In genomic region chr3:104791017-104791416, GRCm38 (mm10) we compare ENCODE assay signal across 8 mouse cellular contexts. TPM values are rescaled to one million over a fixed set of nuclear protein-coding genes. Genes with fewer than 3 reads are reported as not detected.
DNase-seq lines count a peak whose midpoint lies in the region; ATAC-seq and TF ChIP-seq lines count a peak whose summit lies in the region.

No protein-coding gene starts in this region.

- peaks cover 44% of the 10 kb centered on the region for H3K36me3 ChIP-seq in lung, embryonic 14.5 days (ENCODE audit: insufficient read depth)
- H3K36me3 ChIP-seq in forebrain, embryonic 14.5 days (ENCODE audit: control insufficient read depth, insufficient read depth, low read length): peaks cover 9% of the 10 kb centered on the region; the same call in 1 of the 2 replicates
- H3K36me3 ChIP-seq in limb, embryonic 11.5 days (ENCODE audit: control insufficient read depth, insufficient read depth, low read length): peaks cover 9% of the 10 kb centered on the region; the same call in 1 of the 2 replicates

- TF ChIP-seq POLR2A in lung, adult 2 months (IDR thresholded peaks at IDR 0.05; ENCODE audit: borderline replicate concordance, extremely low read depth, low read depth, low read length): no peak
- TF ChIP-seq POLR2A in olfactory bulb, adult 2 months (IDR thresholded peaks at IDR 0.05; ENCODE audit: insufficient read depth, low read depth, low read length): no peak

- peaks cover 37% of the 10 kb centered on the region for H3K4me1 ChIP-seq in lung, embryonic 14.5 days (ENCODE audit: insufficient read depth)
- H3K4me1 ChIP-seq in lung, adult 2 months (ENCODE audit: control insufficient read depth, insufficient read depth, low read length): peaks cover 18% of the 10 kb centered on the region
- H3K4me1 ChIP-seq in forebrain, embryonic 14.5 days (ENCODE audit: control insufficient read depth, insufficient read depth, low read length): peaks cover 22% of the 10 kb centered on the region; the same call in 1 of the 2 replicates
- peaks cover 46% of the 10 kb centered on the region for H3K4me1 ChIP-seq in limb, embryonic 11.5 days (ENCODE audit: control insufficient read depth, insufficient read depth, low read length)
- H3K4me1 ChIP-seq in olfactory bulb, adult 2 months (ENCODE audit: control insufficient read depth, insufficient read depth, low read length): peaks cover 41% of the 10 kb centered on the region

- peak overlapping the region; percentile 80 for H3K4me2 ChIP-seq in lung, embryonic 14.5 days
- H3K4me2 ChIP-seq in forebrain, embryonic 14.5 days (ENCODE audit: low read length): peak overlapping the region; percentile 96
- H3K4me2 ChIP-seq in limb, embryonic 11.5 days (ENCODE audit: low read depth, severe bottlenecking): peak overlapping the region; percentile 92

- DNase-seq in lung, embryonic 14.5 days: no peak
- DNase-seq in lung, adult 2 months: no peak
- no peak for DNase-seq in forebrain, embryonic 14.5 days (ENCODE audit: low spot score)
- DNase-seq in limb, embryonic 11.5 days (ENCODE audit: low spot score): no peak
- no peak for DNase-seq in adipocyte (ENCODE audit: low spot score)
- no peak for DNase-seq in adrenal gland, adult 2 months
- no peak for DNase-seq in layer of hippocampus, adult 9-10 months (ENCODE audit: low spot score)

- peak overlapping the region; percentile 88 for H3K27ac ChIP-seq in lung, embryonic 14.5 days (ENCODE audit: low read depth)
- no peak overlapping the region for H3K27ac ChIP-seq in forebrain, embryonic 14.5 days (ENCODE audit: low read depth, low read length)
- peak overlapping the region; percentile 90 for H3K27ac ChIP-seq in limb, embryonic 11.5 days (replicated peaks; ENCODE audit: low read depth, low read length)
- H3K27ac ChIP-seq in olfactory bulb, adult 2 months (ENCODE audit: insufficient read depth, low read depth, low read length): no peak overlapping the region

- peak overlapping the region; percentile 64 for H3K4me3 ChIP-seq in lung, embryonic 14.5 days (ENCODE audit: low read depth, low read length)
- H3K4me3 ChIP-seq in lung, adult 2 months (replicated peaks; ENCODE audit: extremely low read depth, low read depth, low read length): no peak overlapping the region
- H3K4me3 ChIP-seq in forebrain, embryonic 14.5 days (ENCODE audit: low read depth, low read length): no peak overlapping the region
- peak overlapping the region; percentile 70 for H3K4me3 ChIP-seq in limb, embryonic 11.5 days (ENCODE audit: low read depth, low read length)
- peak overlapping the region; percentile 2; the same call in 1 of the 2 replicates for H3K4me3 ChIP-seq in olfactory bulb, adult 2 months (ENCODE audit: insufficient read depth, low read depth, low read length)

- ATAC-seq in lung, embryonic 14.5 days (ENCODE audit: insufficient read depth): no peak
- no peak for ATAC-seq in forebrain, embryonic 14.5 days
- no peak for ATAC-seq in limb, embryonic 11.5 days (ENCODE audit: insufficient number of reproducible peaks, low FRiP score, low TSS enrichment, low read depth)

- peak overlapping the region; percentile 79 for H3K9ac ChIP-seq in lung, embryonic 14.5 days
- no peak overlapping the region; the same call in 1 of the 2 replicates for H3K9ac ChIP-seq in forebrain, embryonic 14.5 days (ENCODE audit: low read length)
- peak overlapping the region; percentile 80 for H3K9ac ChIP-seq in limb, embryonic 11.5 days (ENCODE audit: low read length)

- no peak for TF ChIP-seq CTCF in lung, embryonic 14.5 days (IDR thresholded peaks at IDR 0.05; ENCODE audit: low read depth)
- TF ChIP-seq CTCF in lung, adult 2 months (IDR thresholded peaks at IDR 0.05; ENCODE audit: insufficient read depth, low read length): no peak
- no peak for TF ChIP-seq CTCF in olfactory bulb, adult 2 months (IDR thresholded peaks at IDR 0.05; ENCODE audit: insufficient read depth, low read depth, low read length)

- 17% methylated on average over 4 of the region's 4 CpGs for WGBS in lung, embryonic 14.5 days
- WGBS in lung, adult 2 months: 27% methylated on average over 4 of the region's 4 CpGs
- 23% methylated on average over 4 of the region's 4 CpGs for WGBS in forebrain, embryonic 14.5 days
- WGBS in limb, embryonic 11.5 days: 23% methylated on average over 4 of the region's 4 CpGs
- 42% methylated on average over 4 of the region's 4 CpGs for WGBS in olfactory bulb, adult 2 months

- no peaks in the 10 kb centered on the region for H3K27me3 ChIP-seq in lung, embryonic 14.5 days (ENCODE audit: insufficient read depth, low read length)
- no peaks in the 10 kb centered on the region for H3K27me3 ChIP-seq in forebrain, embryonic 14.5 days (replicated peaks; ENCODE audit: control insufficient read depth, insufficient read depth, low read length)
- H3K27me3 ChIP-seq in limb, embryonic 11.5 days (ENCODE audit: control insufficient read depth, insufficient read depth, low read length): no peaks in the 10 kb centered on the region

- no peaks in the 10 kb centered on the region for H3K9me3 ChIP-seq in lung, embryonic 14.5 days (ENCODE audit: low read depth, low read length)
- H3K9me3 ChIP-seq in forebrain, embryonic 14.5 days (replicated peaks; ENCODE audit: control insufficient read depth, low read length): no peaks in the 10 kb centered on the region
- no peaks in the 10 kb centered on the region for H3K9me3 ChIP-seq in limb, embryonic 11.5 days (ENCODE audit: control insufficient read depth, low read length)

RNA-seq across cellular contexts. Expression of gene Rhoc, which starts 2.8 kb away (rescaled TPM):
- polyA plus RNA-seq in lung, embryonic 14.5 days (2014; fragmentation: Nextera tagmentation; extraction: Ambion mirVana): 142 and 145 TPM in 2 replicates
- polyA plus RNA-seq in lung, adult 2 months (2012; rRNA removed): 107 and 140 TPM in 2 replicates
- 53.3 and 62.4 TPM in 2 replicates for polyA plus RNA-seq in forebrain, embryonic 14.5 days (2014; fragmentation: Nextera tagmentation; extraction: Ambion mirVana)
- 146 and 160 TPM in 2 replicates for polyA plus RNA-seq in limb, embryonic 11.5 days (2014; fragmentation: Nextera tagmentation; extraction: Ambion mirVana)
- polyA plus RNA-seq in olfactory bulb, adult 2 months (2012; ENCODE audit: insufficient read depth, insufficient read length, low replicate concordance, missing spikeins): not detected in 2 replicates
- total RNA-seq in adrenal gland, adult 2 months (2021): 100 to 1,000 TPM; 128 to 132 TPM
- 61.3 and 69.7 TPM in 2 replicates for polyA plus RNA-seq in adrenal gland, adult 2 months (2012; rRNA removed)

RNA-seq across cellular contexts. Expression of gene Fam19a3, which starts 9.4 kb away (rescaled TPM):
- 0.07 TPM in 1 of 2 replicates, not detected in the other for polyA plus RNA-seq in lung, embryonic 14.5 days (2014; fragmentation: Nextera tagmentation; extraction: Ambion mirVana)
- polyA plus RNA-seq in lung, adult 2 months (2012; rRNA removed): 0.34 and 0.38 TPM in 2 replicates
- 0.05 and 0.06 TPM in 2 replicates for polyA plus RNA-seq in forebrain, embryonic 14.5 days (2014; fragmentation: Nextera tagmentation; extraction: Ambion mirVana)
- polyA plus RNA-seq in limb, embryonic 11.5 days (2014; fragmentation: Nextera tagmentation; extraction: Ambion mirVana): 0.29 and 0.30 TPM in 2 replicates
- not detected in 2 replicates for polyA plus RNA-seq in olfactory bulb, adult 2 months (2012; ENCODE audit: insufficient read depth, insufficient read length, low replicate concordance, missing spikeins)
- total RNA-seq in adrenal gland, adult 2 months (2021): 1 to 10 TPM in 1 of 2 experiments, under 1 TPM in 1; 0.43 to 1.3 TPM
- polyA plus RNA-seq in adrenal gland, adult 2 months (2012; rRNA removed): 0.46 and 2.1 TPM in 2 replicates

RNA-seq across cellular contexts. Expression of gene Ppm1j, which starts 10.2 kb away (rescaled TPM):
- 2.7 and 3.7 TPM in 2 replicates for polyA plus RNA-seq in lung, embryonic 14.5 days (2014; fragmentation: Nextera tagmentation; extraction: Ambion mirVana)
- polyA plus RNA-seq in lung, adult 2 months (2012; rRNA removed): 8.0 and 10.8 TPM in 2 replicates
- polyA plus RNA-seq in forebrain, embryonic 14.5 days (2014; fragmentation: Nextera tagmentation; extraction: Ambion mirVana): 0.62 and 0.69 TPM in 2 replicates
- 1.3 and 1.8 TPM in 2 replicates for polyA plus RNA-seq in limb, embryonic 11.5 days (2014; fragmentation: Nextera tagmentation; extraction: Ambion mirVana)
- polyA plus RNA-seq in olfactory bulb, adult 2 months (2012; ENCODE audit: insufficient read depth, insufficient read length, low replicate concordance, missing spikeins): not detected in 2 replicates
- 10 to 100 TPM in 1 of 2 experiments, 1 to 10 TPM in 1; 5.0 to 13.1 TPM for total RNA-seq in adrenal gland, adult 2 months (2021)
- 11.6 and 12.2 TPM in 2 replicates for polyA plus RNA-seq in adrenal gland, adult 2 months (2012; rRNA removed)

RNA-seq across cellular contexts. Expression of gene Mov10, which starts 27.3 kb away (rescaled TPM):
- 51.0 and 53.9 TPM in 2 replicates for polyA plus RNA-seq in lung, embryonic 14.5 days (2014; fragmentation: Nextera tagmentation; extraction: Ambion mirVana)
- 12.7 and 13.5 TPM in 2 replicates for polyA plus RNA-seq in lung, adult 2 months (2012; rRNA removed)
- polyA plus RNA-seq in forebrain, embryonic 14.5 days (2014; fragmentation: Nextera tagmentation; extraction: Ambion mirVana): 4.7 and 4.9 TPM in 2 replicates
- 61.4 and 62.3 TPM in 2 replicates for polyA plus RNA-seq in limb, embryonic 11.5 days (2014; fragmentation: Nextera tagmentation; extraction: Ambion mirVana)
- polyA plus RNA-seq in olfactory bulb, adult 2 months (2012; ENCODE audit: insufficient read depth, insufficient read length, low replicate concordance, missing spikeins): not detected in 2 replicates
- total RNA-seq in adrenal gland, adult 2 months (2021): 10 to 100 TPM; 16.7 to 18.9 TPM
- 13.2 and 15.3 TPM in 2 replicates for polyA plus RNA-seq in adrenal gland, adult 2 months (2012; rRNA removed)

Comparison
In these comparisons a context has a peak if more than half of its experiments do, and no peak if none do; other contexts are left out.
1. H3K4me3 ChIP-seq: peak in lung, embryonic 14.5 days (single experiment), limb, embryonic 11.5 days (single experiment) and olfactory bulb, adult 2 months (single experiment); none in lung, adult 2 months (single experiment) and forebrain, embryonic 14.5 days (single experiment).
2. H3K27ac ChIP-seq: peak in lung, embryonic 14.5 days (single experiment) and limb, embryonic 11.5 days (single experiment); none in forebrain, embryonic 14.5 days (single experiment) and olfactory bulb, adult 2 months (single experiment).
3. RNA of gene Rhoc, which starts 2.8 kb away (polyA plus RNA-seq): 146 to 160 TPM in limb, embryonic 11.5 days, 142 to 145 TPM in lung, embryonic 14.5 days, 107 to 140 TPM in lung, adult 2 months, 61.3 to 69.7 TPM in adrenal gland, adult 2 months and 53.3 to 62.4 TPM in forebrain, embryonic 14.5 days; not detected in olfactory bulb, adult 2 months; every median in the first group is over 10 times any median in the second.
4. Peak in every context shown above with its lines, with median percentiles within 50 percentile points of each other: H3K4me2 ChIP-seq.